Mouse (Mus musculus): Measurements from ENCODE around the gene Cdc7. TPM values are rescaled to one million over a fixed set of nuclear protein-coding genes. Genes with fewer than 3 reads are reported as not detected.

Gene Cdc7
- 19.0 TPM for polyA plus RNA-seq (2017; shearing (Covaris generic))

DNA sequence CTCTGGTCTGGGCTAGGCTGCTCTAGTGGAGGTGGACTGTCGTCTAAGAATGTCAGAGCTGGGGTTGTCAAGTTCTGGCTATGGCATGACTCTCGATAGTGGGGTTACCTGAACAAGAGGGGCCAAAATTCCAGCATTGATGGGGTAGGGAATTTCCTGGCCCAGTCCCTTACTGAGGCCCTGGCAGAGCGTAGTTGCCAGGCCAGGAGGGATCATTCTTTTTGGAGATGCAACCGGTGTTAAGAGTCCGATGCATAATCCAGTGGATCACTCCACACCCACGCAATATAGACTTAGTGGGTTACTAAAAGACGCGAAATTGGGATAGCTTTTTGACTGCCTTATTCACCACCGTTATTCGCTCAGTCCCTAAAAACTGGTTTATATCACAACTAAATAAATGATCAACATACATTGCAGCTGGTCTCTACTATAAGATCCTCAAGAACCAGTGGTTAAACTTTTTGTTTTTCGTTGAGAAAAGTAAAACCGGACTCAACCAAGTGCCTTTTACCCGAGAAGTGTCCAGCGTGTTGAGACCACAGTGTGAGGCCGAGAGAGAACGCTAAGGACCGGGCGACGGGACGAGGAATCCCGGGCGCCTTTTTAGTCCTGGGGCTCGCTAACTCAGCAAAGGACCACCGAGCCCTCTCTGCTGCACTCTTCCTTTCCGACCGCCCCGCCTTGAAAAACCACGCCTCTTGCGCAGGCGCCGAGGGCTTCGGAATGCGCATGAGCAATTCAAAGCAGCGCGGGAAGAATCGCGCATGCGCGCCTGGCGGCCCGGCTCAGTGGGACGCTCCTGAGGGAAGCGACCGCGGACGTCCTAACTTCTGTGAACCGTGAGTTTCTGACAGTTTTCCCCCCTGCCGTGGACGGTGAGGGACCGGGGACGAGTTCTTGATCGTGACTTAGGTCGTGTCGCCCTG, at the start of gene Cdc7:
Gene Cdc7, plus strand, starts transcription at position 739 of the 929 bp plus-strand sequence.

DNA sequence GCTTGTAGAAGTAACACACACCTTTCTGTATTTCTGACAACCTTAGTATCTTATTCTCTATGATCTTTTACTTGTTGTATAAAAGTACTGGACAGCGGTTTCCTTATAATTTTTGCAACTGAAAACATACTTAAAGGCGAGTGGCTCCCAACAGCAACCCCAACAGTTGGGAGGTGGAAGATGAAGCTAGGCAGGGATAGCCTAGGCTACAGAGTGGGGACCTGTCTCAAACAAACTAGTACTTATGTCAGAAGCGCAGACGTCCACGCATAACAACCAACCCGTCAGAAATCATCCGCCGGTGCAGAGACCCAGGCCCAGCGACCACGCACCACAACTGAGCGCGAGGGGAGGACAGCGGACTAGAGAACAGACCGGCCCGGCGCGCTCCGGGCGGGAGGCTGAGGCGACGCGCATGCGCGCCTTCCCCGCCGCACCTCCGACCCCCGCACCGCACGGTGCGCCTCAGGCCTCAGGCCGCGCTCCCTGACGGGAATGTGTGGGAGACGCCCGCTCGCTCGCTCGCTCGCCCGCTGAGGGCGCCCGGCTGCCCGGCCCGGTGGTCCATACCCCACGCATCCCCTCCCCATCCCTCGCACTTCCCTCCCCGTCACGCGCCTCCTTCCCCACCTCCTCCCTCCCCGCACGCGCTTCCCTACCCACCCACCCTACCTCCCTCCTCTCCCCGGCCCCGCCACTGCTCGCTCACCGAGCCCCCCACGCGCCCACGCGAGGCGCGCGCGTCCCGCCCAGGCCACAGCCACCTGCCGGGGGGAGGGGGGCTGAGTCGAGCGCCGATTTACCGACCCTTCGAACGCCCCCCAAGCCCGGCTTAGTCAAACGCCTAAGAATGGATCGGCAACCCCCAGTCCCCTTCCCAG, 38.4 kb upstream of the Cdc7 start, which contains the start of gene Hfm1:
Gene Hfm1, minus strand, starts transcription at position 834 of the 881 bp plus-strand sequence.

Other genes starting within 250 kb of the Cdc7 start
- not detected for gene Hfm1, start 38.0 kb upstream of the Cdc7 start, polyA plus RNA-seq (2017; shearing (Covaris generic))